19 mouse cellular contexts compared by ENCODE assay signal in the genomic region with DNA sequence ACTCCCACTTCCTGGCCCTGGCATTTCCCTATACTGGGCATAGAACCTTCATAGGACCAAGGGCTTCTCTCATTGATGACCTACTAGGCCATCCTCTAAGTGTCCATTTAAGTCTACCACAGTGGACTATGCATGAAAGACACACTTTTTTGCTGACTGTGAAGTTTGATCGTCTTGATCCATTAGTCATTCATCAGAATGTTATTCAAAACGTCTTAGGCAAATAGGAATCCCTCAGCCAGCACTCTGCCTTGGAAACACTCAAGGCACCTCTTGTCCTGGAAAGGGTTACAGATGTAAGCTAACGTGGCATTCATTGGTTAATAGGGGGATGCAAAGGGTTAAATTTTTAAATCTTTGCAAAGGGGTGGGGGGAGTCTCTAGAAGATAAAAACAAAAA.
DNase-seq lines count a peak whose midpoint lies in the region; ATAC-seq and TF ChIP-seq lines count a peak whose summit lies in the region.
"Had no signal": no experiment of that assay in that cellular context is flagged by ENCODE, and none has a peak within 500 bp of the region (broad histone marks: within the 10 kb centered on the region; RNA-seq: fewer than 3 reads in every experiment).

No protein-coding gene starts in this region.

- ATAC-seq in midbrain, embryonic 11.5 days (ENCODE audit: low FRiP score): peak; percentile 43; the same call in 1 of the 2 replicates
- no peak for ATAC-seq in forebrain, embryonic 16.5 days
- ATAC-seq in intestine, embryonic 15.5 days: 0 out of 2 replicates have a peak, but pooled peaks have one; percentile 53
- no peak for ATAC-seq in limb, embryonic 14.5 days (ENCODE audit: low FRiP score, low read depth)
- no peak for ATAC-seq in megakaryocyte-erythroid progenitor cell, adult 5-6 weeks (replicated peaks; ENCODE audit: low FRiP score, low TSS enrichment, poor library complexity, severe bottlenecking)
- ATAC-seq: hindbrain, embryonic 16.5 days had no signal

- H3K4me2 ChIP-seq in midbrain, embryonic 11.5 days: no peak overlapping the region
- peak overlapping the region; percentile 16 for H3K4me2 ChIP-seq in forebrain, embryonic 16.5 days (ENCODE audit: low read length)
- H3K4me2 ChIP-seq in intestine, embryonic 15.5 days (replicated peaks): no peak overlapping the region
- 0 out of 2 replicates have a peak overlapping the region, but pooled peaks have one; percentile 5 for H3K4me2 ChIP-seq in limb, embryonic 14.5 days (replicated peaks; ENCODE audit: low read depth, low read length, severe bottlenecking)
- H3K4me2 ChIP-seq: heart, embryonic 15.5 days; kidney, embryonic 15.5 days had no signal

- H3K27me3 ChIP-seq in midbrain, embryonic 11.5 days (ENCODE audit: control insufficient read depth, insufficient read depth, low read length): no peaks in the 10 kb centered on the region
- H3K27me3 ChIP-seq in midbrain, embryonic 10.5 days (ENCODE audit: low read depth, poor library complexity, severe bottlenecking): no peaks in the 10 kb centered on the region
- H3K27me3 ChIP-seq in forebrain, embryonic 16.5 days (replicated peaks; ENCODE audit: control insufficient read depth, insufficient read depth, low read length): no peaks in the 10 kb centered on the region
- no peaks in the 10 kb centered on the region for H3K27me3 ChIP-seq in intestine, embryonic 15.5 days (replicated peaks)
- H3K27me3 ChIP-seq in limb, embryonic 14.5 days (ENCODE audit: control insufficient read depth, insufficient read depth, low read length): no peaks in the 10 kb centered on the region
- H3K27me3 ChIP-seq: heart, embryonic 15.5 days; kidney, embryonic 15.5 days; midbrain, embryonic 12.5 days; neural tube, embryonic 13.5 days had no signal

- H3K9me3 ChIP-seq in midbrain, embryonic 11.5 days (ENCODE audit: control insufficient read depth, low read length): no peaks in the 10 kb centered on the region
- H3K9me3 ChIP-seq in midbrain, embryonic 10.5 days (replicated peaks): no peaks in the 10 kb centered on the region
- no peaks in the 10 kb centered on the region for H3K9me3 ChIP-seq in forebrain, embryonic 16.5 days (ENCODE audit: control insufficient read depth, low read length)
- no peaks in the 10 kb centered on the region for H3K9me3 ChIP-seq in intestine, embryonic 15.5 days
- H3K9me3 ChIP-seq in limb, embryonic 14.5 days (ENCODE audit: control insufficient read depth, low read length): no peaks in the 10 kb centered on the region
- H3K9me3 ChIP-seq: heart, embryonic 15.5 days; kidney, embryonic 15.5 days; midbrain, embryonic 12.5 days; neural tube, embryonic 13.5 days had no signal

- H3K4me1 ChIP-seq in midbrain, embryonic 11.5 days (ENCODE audit: control insufficient read depth, insufficient read depth, low read length): peaks cover 26% of the 10 kb centered on the region
- H3K4me1 ChIP-seq in midbrain, embryonic 10.5 days: peaks cover 48% of the 10 kb centered on the region
- peaks cover 31% of the 10 kb centered on the region for H3K4me1 ChIP-seq in forebrain, embryonic 16.5 days (replicated peaks; ENCODE audit: control insufficient read depth, insufficient read depth, low read length)
- peaks cover 4% of the 10 kb centered on the region; the same call in 1 of the 2 replicates for H3K4me1 ChIP-seq in intestine, embryonic 15.5 days (replicated peaks)
- H3K4me1 ChIP-seq in limb, embryonic 14.5 days (ENCODE audit: control insufficient read depth, insufficient read depth, low read length): peaks cover 24% of the 10 kb centered on the region

- no peak overlapping the region for H3K9ac ChIP-seq in midbrain, embryonic 11.5 days (ENCODE audit: low read length)
- H3K9ac ChIP-seq in forebrain, embryonic 16.5 days (replicated peaks; ENCODE audit: low read depth, low read length): no peak overlapping the region
- H3K9ac ChIP-seq in intestine, embryonic 15.5 days: no peak overlapping the region
- H3K9ac ChIP-seq in limb, embryonic 14.5 days (ENCODE audit: low read depth, low read length, severe bottlenecking): no peak overlapping the region
- H3K9ac ChIP-seq: heart, embryonic 15.5 days; kidney, embryonic 15.5 days; midbrain, embryonic 12.5 days had no signal

- H3K4me3 ChIP-seq in midbrain, embryonic 11.5 days (ENCODE audit: low read depth, low read length): no peak overlapping the region
- H3K4me3 ChIP-seq in midbrain, embryonic 10.5 days: no peak overlapping the region
- H3K4me3 ChIP-seq in forebrain, embryonic 16.5 days (replicated peaks; ENCODE audit: low read length): no peak overlapping the region
- H3K4me3 ChIP-seq in intestine, embryonic 15.5 days (replicated peaks): no peak overlapping the region
- H3K4me3 ChIP-seq in limb, embryonic 14.5 days (replicated peaks; ENCODE audit: low read length): no peak overlapping the region
- H3K4me3 ChIP-seq: heart, adult 2 months; heart, embryonic 15.5 days; kidney, embryonic 15.5 days; midbrain, embryonic 12.5 days; neural tube, embryonic 13.5 days had no signal

- no peak for TF ChIP-seq POLR2A in limb, embryonic 14.5 days (IDR thresholded peaks at IDR 0.05; ENCODE audit: borderline replicate concordance, extremely low read depth, insufficient read depth, insufficient read length)

- no peak overlapping the region for H3K27ac ChIP-seq in midbrain, embryonic 11.5 days (ENCODE audit: low read depth, low read length)
- H3K27ac ChIP-seq in midbrain, embryonic 10.5 days (replicated peaks): no peak overlapping the region
- no peak overlapping the region for H3K27ac ChIP-seq in forebrain, embryonic 16.5 days (ENCODE audit: low read length)
- H3K27ac ChIP-seq in intestine, embryonic 15.5 days: no peak overlapping the region
- no peak overlapping the region for H3K27ac ChIP-seq in limb, embryonic 14.5 days (replicated peaks; ENCODE audit: low read depth, low read length)
- H3K27ac ChIP-seq: heart, adult 2 months; heart, embryonic 15.5 days; kidney, embryonic 15.5 days; macrophage; midbrain, embryonic 12.5 days had no signal

- DNase-seq in midbrain, embryonic 11.5 days (ENCODE audit: low spot score, missing footprints): no peak
- no peak for DNase-seq in midbrain, embryonic 10.5 days (ENCODE audit: low spot score)
- DNase-seq in limb, embryonic 14.5 days (ENCODE audit: low spot score): no peak
- DNase-seq in adrenal gland, adult 18-20 months (ENCODE audit: low spot score in 2 of 2): no peak
- DNase-seq: adrenal gland, postnatal 14 days; cerebellum, adult 9-11 months; gastrocnemius, postnatal 25 days; heart, adult 2 months; heart, postnatal 4 days; thymus, postnatal 14 days had no signal

- 30% methylated on average over 3 of the region's 3 CpGs for WGBS in midbrain, embryonic 11.5 days
- 56% methylated on average over 3 of the region's 3 CpGs for WGBS in midbrain, embryonic 10.5 days
- WGBS in forebrain, embryonic 16.5 days: 14% methylated on average over 3 of the region's 3 CpGs
- 52% methylated on average over 3 of the region's 3 CpGs for WGBS in intestine, embryonic 15.5 days
- 26% methylated on average over 3 of the region's 3 CpGs for WGBS in limb, embryonic 14.5 days

- H3K36me3 ChIP-seq in midbrain, embryonic 11.5 days (ENCODE audit: control insufficient read depth, insufficient read depth, low read length): peaks cover 3% of the 10 kb centered on the region; the same call in 1 of the 2 replicates
- H3K36me3 ChIP-seq in midbrain, embryonic 10.5 days: peaks cover 24% of the 10 kb centered on the region
- H3K36me3 ChIP-seq in forebrain, embryonic 16.5 days (ENCODE audit: control insufficient read depth, insufficient read depth): no peaks in the 10 kb centered on the region; the same call in 1 of the 2 replicates
- no peaks in the 10 kb centered on the region for H3K36me3 ChIP-seq in intestine, embryonic 15.5 days
- peaks cover 6% of the 10 kb centered on the region; the same call in 1 of the 2 replicates for H3K36me3 ChIP-seq in limb, embryonic 14.5 days (ENCODE audit: control insufficient read depth, insufficient read depth, low read length)

Comparison
In these comparisons a context has a peak if more than half of its experiments do, and no peak if none do; other contexts are left out.
1. ATAC-seq: peak in midbrain, embryonic 11.5 days (single experiment) and intestine, embryonic 15.5 days (single experiment); none in forebrain, embryonic 16.5 days (single experiment), limb, embryonic 14.5 days (single experiment) and megakaryocyte-erythroid progenitor cell, adult 5-6 weeks (single experiment).
2. H3K4me2 ChIP-seq: peak in forebrain, embryonic 16.5 days (single experiment) and limb, embryonic 14.5 days (single experiment); none in midbrain, embryonic 11.5 days (single experiment) and intestine, embryonic 15.5 days (single experiment).